Mouse (Mus musculus): ENCODE results near the gene Leng8.

Leng8 gene

GRCm38 (mm10) chr7:4147371-4147770 is 10.5 kb downstream of the Leng8 start:
- Histone ChIP-seq H3K27me3 (ENCODE audit: insufficient read depth, low read length) (no peaks in the 10 kb centered on the region), H3K4me3 (replicated peaks; ENCODE audit: low read length) (peak overlapping the region; percentile 68), H3K9me3 (ENCODE audit: low read length) (no peaks in the 10 kb centered on the region), H3K4me1 (replicated peaks; ENCODE audit: low read depth, low read length) (peaks cover 89% of the 10 kb centered on the region), H3K36me3 (ENCODE audit: insufficient read depth, low read length) (peaks cover 63% of the 10 kb centered on the region)
- TF ChIP-seq POU5F1 (IDR thresholded peaks at IDR 0.05; ENCODE audit: borderline replicate concordance, low read length) = no peak
- no peak for TF ChIP-seq NANOG (IDR thresholded peaks at IDR 0.05; ENCODE audit: borderline replicate concordance, low read length)
- no peak for TF ChIP-seq CTCF (conservative IDR thresholded peaks at IDR 0.05; ENCODE audit: low read length)

GRCm38 (mm10) chr7:4147836-4148235 is 11.0 kb downstream of the Leng8 start:
- peaks cover 88% of the 10 kb centered on the region for H3K4me1 ChIP-seq (replicated peaks; ENCODE audit: low read depth, low read length)
- no peak for TF ChIP-seq NANOG (IDR thresholded peaks at IDR 0.05; ENCODE audit: borderline replicate concordance, low read length)
- TF ChIP-seq POU5F1 (IDR thresholded peaks at IDR 0.05; ENCODE audit: borderline replicate concordance, low read length) = no peak
- no peak for TF ChIP-seq CTCF (conservative IDR thresholded peaks at IDR 0.05; ENCODE audit: low read length)
- H3K36me3 ChIP-seq (ENCODE audit: insufficient read depth, low read length) = peaks cover 58% of the 10 kb centered on the region
- no peaks in the 10 kb centered on the region for H3K9me3 ChIP-seq (ENCODE audit: low read length)
- peaks cover 3% of the 10 kb centered on the region; the same call in 1 of the 2 replicates for H3K27me3 ChIP-seq (ENCODE audit: insufficient read depth, low read length)
- H3K4me3 ChIP-seq (replicated peaks; ENCODE audit: low read length) = no peak overlapping the region

GRCm38 (mm10) chr7:4148341-4149208 is 11.7 kb downstream of the Leng8 start:
- Histone ChIP-seq H3K36me3 (ENCODE audit: insufficient read depth, low read length) (peaks cover 51% of the 10 kb centered on the region), H3K9me3 (ENCODE audit: low read length) (no peaks in the 10 kb centered on the region), H3K27me3 (ENCODE audit: insufficient read depth, low read length) (peaks cover 3% of the 10 kb centered on the region; the same call in 1 of the 2 replicates), H3K4me1 (replicated peaks; ENCODE audit: low read depth, low read length) (peaks cover 89% of the 10 kb centered on the region), H3K4me3 (replicated peaks; ENCODE audit: low read length) (peak overlapping the region; percentile 86)
- TF ChIP-seq NANOG (IDR thresholded peaks at IDR 0.05; ENCODE audit: borderline replicate concordance, low read length) (no peak), POU5F1 (IDR thresholded peaks at IDR 0.05; ENCODE audit: borderline replicate concordance, low read length) (no peak), CTCF (conservative IDR thresholded peaks at IDR 0.05; ENCODE audit: low read length) (no peak)

- H3K4me3 ChIP-seq (replicated peaks; ENCODE audit: low read length) = peak overlapping the region; percentile 86
- no peak for TF ChIP-seq NANOG (IDR thresholded peaks at IDR 0.05; ENCODE audit: borderline replicate concordance, low read length)
- no peak for TF ChIP-seq POU5F1 (IDR thresholded peaks at IDR 0.05; ENCODE audit: borderline replicate concordance, low read length)
- no peak for TF ChIP-seq CTCF (conservative IDR thresholded peaks at IDR 0.05; ENCODE audit: low read length)
- peaks cover 43% of the 10 kb centered on the region for H3K36me3 ChIP-seq (ENCODE audit: insufficient read depth, low read length)
- H3K4me1 ChIP-seq (replicated peaks; ENCODE audit: low read depth, low read length) = peaks cover 91% of the 10 kb centered on the region
- peaks cover 3% of the 10 kb centered on the region; the same call in 1 of the 2 replicates for H3K27me3 ChIP-seq (ENCODE audit: insufficient read depth, low read length)
- no peaks in the 10 kb centered on the region for H3K9me3 ChIP-seq (ENCODE audit: low read length)
These were observed 12.6 kb downstream of the Leng8 start for GRCm38 (mm10) chr7:4149209-4150054.

- no peaks in the 10 kb centered on the region for H3K9me3 ChIP-seq (ENCODE audit: low read length)
These were observed 13.3 kb downstream of the Leng8 start, which contains the start of gene Leng9 for GRCm38 (mm10) chr7:4150059-4150541. TSS of gene Leng9 (minus strand) at chr7:4150374.

GRCm38 (mm10) chr7:4150811-4151221 is 14.0 kb downstream of the Leng8 start:
- no peaks in the 10 kb centered on the region for H3K9me3 ChIP-seq (ENCODE audit: low read length)
- H3K36me3 ChIP-seq (ENCODE audit: insufficient read depth, low read length) = peaks cover 29% of the 10 kb centered on the region
- TF ChIP-seq CTCF (conservative IDR thresholded peaks at IDR 0.05; ENCODE audit: low read length) (no peak), NANOG (IDR thresholded peaks at IDR 0.05; ENCODE audit: borderline replicate concordance, low read length) (no peak), POU5F1 (IDR thresholded peaks at IDR 0.05; ENCODE audit: borderline replicate concordance, low read length) (no peak)
- peak overlapping the region; percentile 86 for H3K4me3 ChIP-seq (replicated peaks; ENCODE audit: low read length)
- peaks cover 3% of the 10 kb centered on the region; the same call in 1 of the 2 replicates for H3K27me3 ChIP-seq (ENCODE audit: insufficient read depth, low read length)
- peaks cover 91% of the 10 kb centered on the region for H3K4me1 ChIP-seq (replicated peaks; ENCODE audit: low read depth, low read length)

More at GRCm38 (mm10) chr7:4150059-4150541, 13.3 kb downstream of the Leng8 start, which contains the start of gene Leng9:
- H3K27me3 ChIP-seq (ENCODE audit: insufficient read depth, low read length) = peaks cover 3% of the 10 kb centered on the region; the same call in 1 of the 2 replicates
- H3K4me1 ChIP-seq (replicated peaks; ENCODE audit: low read depth, low read length) = peaks cover 91% of the 10 kb centered on the region
- H3K36me3 ChIP-seq (ENCODE audit: insufficient read depth, low read length) = peaks cover 36% of the 10 kb centered on the region
- peak within 1 kb of the TSS; percentile 86 for H3K4me3 ChIP-seq (replicated peaks; ENCODE audit: low read length)
- TF ChIP-seq POU5F1 (IDR thresholded peaks at IDR 0.05; ENCODE audit: borderline replicate concordance, low read length) (no peak), CTCF (conservative IDR thresholded peaks at IDR 0.05; ENCODE audit: low read length) (no peak), NANOG (IDR thresholded peaks at IDR 0.05; ENCODE audit: borderline replicate concordance, low read length) (no peak)

GRCm38 (mm10) chr7:4151241-4151640 is 14.4 kb downstream of the Leng8 start:
- no peak for TF ChIP-seq CTCF (conservative IDR thresholded peaks at IDR 0.05; ENCODE audit: low read length)
- no peak for TF ChIP-seq POU5F1 (IDR thresholded peaks at IDR 0.05; ENCODE audit: borderline replicate concordance, low read length)
- TF ChIP-seq NANOG (IDR thresholded peaks at IDR 0.05; ENCODE audit: borderline replicate concordance, low read length) = no peak
- no peaks in the 10 kb centered on the region for H3K9me3 ChIP-seq (ENCODE audit: low read length)
- H3K27me3 ChIP-seq (ENCODE audit: insufficient read depth, low read length) = peaks cover 3% of the 10 kb centered on the region; the same call in 1 of the 2 replicates
- peaks cover 91% of the 10 kb centered on the region for H3K4me1 ChIP-seq (replicated peaks; ENCODE audit: low read depth, low read length)
- H3K36me3 ChIP-seq (ENCODE audit: insufficient read depth, low read length) = peaks cover 24% of the 10 kb centered on the region
- peak overlapping the region; percentile 86 for H3K4me3 ChIP-seq (replicated peaks; ENCODE audit: low read length)

Measured in E14TG2a.4 (cell line).